Mouse (Mus musculus) embryonic fibroblast, embryonic 13.5 days (primary cell): ENCODE results near the gene Upp2.

Experiments used
- CTCF ChIP-seq: IDR thresholded peaks from 2 replicates; pipeline ENCODE4 v1.5.1; 2011; ENCODE audit warnings: mild to moderate bottlenecking, control low read depth, low read length, moderate library complexity, borderline replicate concordance; ENCODE audit not compliant: insufficient read depth
- POLR2A ChIP-seq: IDR thresholded peaks from 2 replicates; pipeline ENCODE4 v1.6.1; 2011; ENCODE audit warnings: low read depth, mild to moderate bottlenecking, control low read depth, low read length, moderate library complexity

- TF ChIP-seq POLR2A, result no peak
- no peak for TF ChIP-seq CTCF
Measured at GRCm38 (mm10) chr2:58754736-58755135, 187.6 kb downstream of the Upp2 start.
